Mouse (Mus musculus) forebrain, embryonic 16.5 days (tissue): ENCODE data around the gene BC035044. TPM values are rescaled to one million over a fixed set of nuclear protein-coding genes. Genes with fewer than 3 reads are reported as not detected.
"Not testable (repeated sequence)": the region's sequence is repeated elsewhere in the genome, so short reads cannot be mapped to it uniquely, and the experiment has no call there.

Source experiments
- ATAC-seq: fragments of 200-750 bp; cut with Nextera tagmentation; 2 replicates; pipeline ENCODE4 v1.8.0; 2017; ENCODE audit warnings: mild to moderate bottlenecking, moderate library complexity
- H3K27ac ChIP-seq: fragments of 300-500 bp; sonication (generic); 2 replicates; pipeline ENCODE4 v1.5.1; 2014; ENCODE audit warnings: low read length, control low read depth
- H3K27me3 ChIP-seq: fragments of 300-500 bp; sonication (generic); replicated peaks from 2 replicates; pipeline ENCODE4 v1.6.1; 2014; ENCODE audit warnings: low read length; ENCODE audit not compliant: control insufficient read depth, insufficient read depth
- H3K36me3 ChIP-seq: fragments of 300-500 bp; sonication (generic); 2 replicates; pipeline ENCODE4 v1.6.1; 2014; ENCODE audit not compliant: control insufficient read depth, insufficient read depth
- H3K4me1 ChIP-seq: fragments of 300-500 bp; sonication (generic); replicated peaks from 2 replicates; pipeline ENCODE4 v1.6.1; 2014; ENCODE audit warnings: low read length; ENCODE audit not compliant: control insufficient read depth, insufficient read depth
- H3K4me2 ChIP-seq: fragments of 300-500 bp; sonication (generic); 2 replicates; pipeline ENCODE4 v1.6.1; 2014; ENCODE audit warnings: mild to moderate bottlenecking, low read length, control low read depth
- H3K4me3 ChIP-seq: fragments of 300-500 bp; sonication (generic); replicated peaks from 2 replicates; pipeline ENCODE4 v1.5.1; 2014; ENCODE audit warnings: mild to moderate bottlenecking, low read length, control low read depth
- H3K9ac ChIP-seq: fragments of 300-500 bp; sonication (generic); replicated peaks from 2 replicates; pipeline ENCODE4 v1.6.1; 2014; ENCODE audit warnings: low read depth, low read length, control low read depth
- H3K9me3 ChIP-seq: fragments of 300-500 bp; sonication (generic); 2 replicates; pipeline ENCODE4 v1.6.1; 2016; ENCODE audit warnings: low read length; ENCODE audit not compliant: control insufficient read depth
- WGBS: fragments of 180-500 bp; shearing (Covaris S2); extraction: QIAGEN DNeasy Blood & Tissue Kit; methylation state at CpG from one replicate; pipeline ENCODE4 v1.1.7; 2014; 5-methylcytosine and 5-hydroxymethylcytosine counted together
- polyA plus RNA-seq: library from polyadenylated mRNA; unstranded; fragments of >200 nt; fragmentation: Nextera tagmentation; extraction: Ambion mirVana; gene quantifications from 2 replicates; pipeline ENCODE4 v1.2.1, GENCODE M21; 2015

Gene BC035044
- polyA plus RNA-seq, 1 experiment from 2014 or later, result 0.34 TPM

DNA sequence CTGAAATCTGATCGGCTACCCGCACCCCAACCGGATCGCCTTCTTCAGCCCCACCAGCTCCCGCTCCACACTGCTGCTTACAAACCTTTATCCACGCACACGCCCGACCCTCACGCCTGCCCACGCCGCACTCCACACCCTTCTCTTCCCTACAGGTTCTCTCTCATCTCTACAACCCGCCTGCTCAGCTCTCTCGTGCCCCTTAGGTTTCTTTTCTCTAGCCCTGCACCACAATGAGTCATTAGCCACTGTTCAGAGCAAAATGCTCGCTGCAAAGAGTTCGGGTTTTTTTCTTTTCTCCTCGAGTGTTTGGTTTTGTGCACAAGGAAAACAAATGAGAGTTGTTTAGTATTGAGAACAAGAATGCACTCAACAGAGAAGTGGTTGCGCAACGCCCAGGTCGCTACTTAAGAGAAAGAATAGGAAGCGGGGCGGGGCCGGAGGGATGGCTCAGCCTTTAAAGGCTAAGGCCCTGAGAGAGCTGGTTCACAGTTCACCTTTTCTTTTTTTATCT lies 47.4 kb downstream of the BC035044 start:
- peaks cover 22% of the 10 kb centered on the region for H3K4me1 ChIP-seq
- 0% methylated on average over 22 of the region's 22 CpGs for WGBS
- H3K4me2 ChIP-seq, result peak overlapping the region; percentile 71
- no peaks in the 10 kb centered on the region for H3K9me3 ChIP-seq
- H3K27ac ChIP-seq, result peak overlapping the region; percentile 89
- H3K9ac ChIP-seq, result peak overlapping the region; percentile 71
- peak overlapping the region; percentile 94 for H3K4me3 ChIP-seq
- H3K27me3 ChIP-seq, result no peaks in the 10 kb centered on the region
- no peaks in the 10 kb centered on the region for H3K36me3 ChIP-seq
- peak; percentile 54 for ATAC-seq

DNA sequence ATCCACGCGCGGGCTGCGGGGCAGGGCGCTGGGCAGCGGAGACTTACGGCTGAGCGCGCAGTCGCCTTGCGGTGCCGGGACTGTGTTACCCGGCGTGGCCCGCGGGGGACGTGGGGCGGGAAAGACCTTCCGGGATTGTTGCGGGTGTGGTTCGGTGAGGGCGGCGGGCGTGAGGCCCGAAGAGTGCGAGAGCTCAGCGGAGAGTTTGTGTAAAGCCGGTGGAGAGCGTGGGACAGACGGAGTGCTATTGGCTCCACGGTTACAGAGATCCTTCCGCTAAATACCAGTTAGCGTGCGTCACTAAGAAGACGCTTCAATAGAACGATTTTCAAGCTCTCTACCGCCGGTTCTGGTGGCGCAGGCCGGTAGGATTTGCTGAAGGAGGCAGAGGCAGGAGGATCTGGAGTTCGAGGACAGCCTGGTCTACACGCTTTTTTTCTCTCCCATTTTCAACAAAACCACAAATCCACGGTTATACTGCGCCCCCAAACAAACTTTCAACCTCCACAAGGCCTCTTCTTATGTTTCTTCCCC lies 47.9 kb downstream of the BC035044 start:
- Histone ChIP-seq H3K27me3 (no peaks in the 10 kb centered on the region), H3K9me3 (no peaks in the 10 kb centered on the region), H3K4me1 (peaks cover 22% of the 10 kb centered on the region), H3K4me2 (peak overlapping the region; percentile 75), H3K36me3 (no peaks in the 10 kb centered on the region), H3K9ac (peak overlapping the region; percentile 83), H3K27ac (peak overlapping the region; percentile 92), H3K4me3 (peak overlapping the region; percentile 94)
- WGBS, result under 1% methylated on average over 44 of the region's 44 CpGs
- ATAC-seq, result peak; percentile 79

DNA sequence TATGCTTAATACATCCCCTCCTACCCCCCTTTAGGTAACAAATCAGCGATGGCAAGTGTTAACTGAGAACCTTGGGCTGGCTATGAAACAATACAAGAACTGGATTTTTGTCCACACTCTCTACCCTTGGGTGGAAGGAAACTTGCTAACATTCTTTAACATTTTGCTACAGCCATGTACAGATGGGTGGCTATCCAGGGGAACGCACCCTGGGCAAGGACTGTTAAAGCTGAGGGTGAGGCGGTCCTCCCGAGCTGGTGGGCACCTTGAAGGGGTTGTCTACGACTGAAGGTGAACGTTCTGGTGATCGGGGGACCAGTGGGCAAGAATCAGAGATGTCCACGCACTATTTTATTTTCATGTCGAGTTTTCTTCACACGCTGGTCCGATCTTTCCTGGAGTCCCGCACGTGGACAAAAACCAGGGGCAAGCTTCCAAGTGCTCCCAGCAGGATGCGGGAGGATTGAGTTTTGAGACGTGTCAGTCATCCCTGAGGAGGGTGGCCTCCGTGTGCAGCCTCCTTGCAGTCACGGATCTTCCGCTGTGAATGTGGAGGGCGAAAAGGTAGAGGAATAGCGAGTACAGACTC lies 48.5 kb downstream of the BC035044 start:
- ATAC-seq, result no peak
- H3K27me3 ChIP-seq, result no peaks in the 10 kb centered on the region
- WGBS, result under 1% methylated on average over 20 of the region's 20 CpGs

GRCm38 (mm10) chr6:128841327-128842089 lies 49.4 kb downstream of the BC035044 start:
- no peak for ATAC-seq
- Histone ChIP-seq H3K9ac (no peak overlapping the region; the same call in 1 of the 2 replicates), H3K36me3 (no peaks in the 10 kb centered on the region), H3K9me3 (no peaks in the 10 kb centered on the region), H3K4me3 (peak overlapping the region; percentile 94), H3K4me2 (peak overlapping the region; percentile 75), H3K27me3 (no peaks in the 10 kb centered on the region), H3K4me1 (peaks cover 27% of the 10 kb centered on the region), H3K27ac (no peak overlapping the region)
- WGBS, result 41% methylated on average over 4 of the region's 4 CpGs

More for the DNA sequence above, 48.5 kb downstream of the BC035044 start:
- peak overlapping the region; percentile 92 for H3K27ac ChIP-seq
- H3K9me3 ChIP-seq, result no peaks in the 10 kb centered on the region
- H3K4me1 ChIP-seq, result peaks cover 22% of the 10 kb centered on the region
- H3K36me3 ChIP-seq, result no peaks in the 10 kb centered on the region
- H3K9ac ChIP-seq, result peak overlapping the region; percentile 83
- peak overlapping the region; percentile 94 for H3K4me3 ChIP-seq
- H3K4me2 ChIP-seq, result peak overlapping the region; percentile 75

DNA sequence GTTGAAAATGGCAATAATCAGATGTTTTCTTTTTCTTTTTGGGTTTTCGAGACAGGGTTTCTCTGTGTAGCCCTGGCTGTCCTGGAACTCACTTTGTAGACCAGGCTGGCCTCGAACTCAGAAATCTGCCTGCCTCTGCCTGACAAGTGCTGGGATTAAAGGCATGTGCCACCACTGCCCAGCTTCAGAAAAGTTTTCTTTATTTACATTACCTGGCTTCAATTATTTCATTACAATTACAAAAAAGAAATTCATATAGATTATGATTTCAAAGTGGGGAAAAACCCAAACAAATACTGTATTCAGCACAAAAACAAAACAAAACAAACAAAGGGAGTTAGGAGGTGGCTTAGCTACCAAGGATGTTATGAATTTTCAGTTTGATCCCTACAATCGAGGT lies 50.3 kb downstream of the BC035044 start:
- not testable (repeated sequence) for ATAC-seq, H3K4me3 ChIP-seq, H3K27me3 ChIP-seq, H3K9ac ChIP-seq, H3K9me3 ChIP-seq, H3K4me2 ChIP-seq, H3K36me3 ChIP-seq, H3K27ac ChIP-seq
- WGBS, result 87% methylated on average over 3 of the region's 3 CpGs
- H3K4me1 ChIP-seq, result peaks cover 27% of the 10 kb centered on the region

DNA sequence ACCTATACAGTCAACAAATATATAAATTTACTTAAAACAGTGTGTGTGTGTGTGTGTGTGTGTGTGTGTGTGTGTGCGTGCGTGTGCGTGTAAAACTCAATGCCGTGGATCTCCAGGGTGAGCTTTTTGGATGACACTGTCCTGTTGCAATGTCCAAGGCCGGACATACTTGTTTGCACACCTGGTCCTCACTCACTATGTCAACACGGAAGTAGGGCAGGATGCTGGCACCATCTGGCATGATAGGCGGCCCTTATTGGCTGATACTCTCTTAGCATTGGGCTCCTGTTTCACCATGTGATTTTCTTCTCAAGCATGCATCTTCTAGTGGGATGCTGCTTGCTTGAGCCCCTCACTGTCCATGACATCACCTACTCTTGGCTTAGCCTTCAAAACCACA lies 51.0 kb downstream of the BC035044 start:
- Histone ChIP-seq H3K27me3 (no peaks in the 10 kb centered on the region), H3K4me2 (peak overlapping the region; percentile 59), H3K36me3 (no peaks in the 10 kb centered on the region), H3K4me1 (peaks cover 27% of the 10 kb centered on the region), H3K4me3 (peak overlapping the region; percentile 93), H3K9me3 (no peaks in the 10 kb centered on the region), H3K27ac (no peak overlapping the region), H3K9ac (no peak overlapping the region; the same call in 1 of the 2 replicates)
- WGBS, result 71% methylated on average over 7 of the region's 7 CpGs
- ATAC-seq, result no peak

GRCm38 (mm10) chr6:128839266-128839771 lies 51.6 kb downstream of the BC035044 start:
- WGBS, result under 1% methylated on average over 17 of the region's 17 CpGs
- H3K27me3 ChIP-seq, result no peaks in the 10 kb centered on the region
- ATAC-seq, result no peak

DNA sequence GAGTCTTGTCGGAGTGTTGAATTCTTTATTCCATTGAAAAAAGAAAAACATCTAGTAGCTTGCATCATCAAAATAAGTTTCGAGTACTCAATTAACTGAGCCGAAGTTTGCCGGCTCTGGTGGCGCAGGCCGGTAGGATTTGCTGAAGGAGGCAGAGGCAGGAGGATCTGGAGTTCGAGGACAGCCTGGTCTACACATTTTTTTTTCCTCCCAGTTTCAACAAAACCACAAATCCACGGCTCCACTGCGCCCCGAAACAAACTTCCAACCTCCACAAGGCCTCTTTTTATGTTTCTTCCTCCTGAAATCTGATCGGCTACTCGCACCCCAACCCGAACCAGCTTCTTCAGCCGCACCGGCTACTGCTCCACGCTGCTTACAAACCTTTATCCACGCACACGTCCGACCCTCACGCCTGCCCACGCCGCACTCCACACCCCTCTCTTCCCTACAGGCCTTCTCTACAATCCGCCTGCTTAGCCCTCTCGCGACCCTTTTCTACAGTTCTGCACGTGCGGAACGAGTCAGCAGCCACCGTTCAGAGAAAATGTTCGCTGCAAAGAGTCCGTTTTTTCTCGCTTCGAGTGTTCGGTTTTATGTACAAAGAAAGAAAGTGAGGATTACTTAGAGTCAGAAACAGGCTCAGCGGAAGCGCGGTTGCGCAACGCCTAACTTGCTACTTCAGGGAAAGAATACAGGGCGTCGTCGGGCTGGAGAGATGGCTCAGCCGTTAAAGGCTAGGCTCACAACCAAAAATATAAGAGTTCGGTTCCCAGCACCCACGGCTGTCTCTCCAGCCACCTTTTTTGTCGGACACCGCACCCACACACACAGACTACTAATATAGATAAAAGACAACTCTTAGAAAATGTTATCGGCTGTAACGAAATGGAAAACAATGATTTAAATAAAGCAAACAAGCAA lies 52.3 kb downstream of the BC035044 start:
- WGBS, result under 1% methylated on average over 49 of the region's 49 CpGs
- Histone ChIP-seq H3K9ac (peak overlapping the region; percentile 77), H3K27me3 (no peaks in the 10 kb centered on the region), H3K4me3 (peak overlapping the region; percentile 93), H3K27ac (peak overlapping the region; percentile 95), H3K4me2 (peak overlapping the region; percentile 59), H3K36me3 (no peaks in the 10 kb centered on the region), H3K9me3 (no peaks in the 10 kb centered on the region), H3K4me1 (peaks cover 19% of the 10 kb centered on the region)
- peak; percentile 49 for ATAC-seq

More at GRCm38 (mm10) chr6:128839266-128839771, 51.6 kb downstream of the BC035044 start:
- H3K4me2 ChIP-seq, result peak overlapping the region; percentile 59
- peak overlapping the region; percentile 93 for H3K4me3 ChIP-seq
- no peaks in the 10 kb centered on the region for H3K36me3 ChIP-seq
- no peaks in the 10 kb centered on the region for H3K9me3 ChIP-seq
- H3K27ac ChIP-seq, result peak overlapping the region; percentile 69
- peak overlapping the region; percentile 47 for H3K9ac ChIP-seq
- H3K4me1 ChIP-seq, result peaks cover 23% of the 10 kb centered on the region
